Mouse (Mus musculus) cerebellum, postnatal 36 days (tissue): ENCODE results near the gene Rhof.
"Not testable (repeated sequence)": the region's sequence is repeated elsewhere in the genome, so short reads cannot be mapped to it uniquely, and the experiment has no call there.

Experiments
- DNase-seq, 2 experiments: peaks; one replicate each; pipeline ENCODE4 v3.0.0; 2021 to 2022; ENCODE audit warnings: mixed read lengths in 2 of 2

Rhof gene

GRCm38 (mm10) chr5:123064207-123064606 lies 68.3 kb downstream of the Rhof start:
- DNase-seq: peak; percentile 64 to 75

GRCm38 (mm10) chr5:123063141-123063540 lies 69.4 kb downstream of the Rhof start:
- peak in 1 of 2 experiments; percentile 37 for DNase-seq

GRCm38 (mm10) chr5:123061402-123061749 lies 71.1 kb downstream of the Rhof start:
- DNase-seq: not testable (repeated sequence)

- no peak for DNase-seq
These were observed 71.6 kb downstream of the Rhof start for GRCm38 (mm10) chr5:123060706-123061401.

- peak; percentile 43 to 51 for DNase-seq
These were observed 72.6 kb downstream of the Rhof start for GRCm38 (mm10) chr5:123059757-123060520.

GRCm38 (mm10) chr5:123058251-123059102 lies 74.0 kb downstream of the Rhof start:
- DNase-seq: no peak

- peak; percentile 98 to 99 for DNase-seq
These were observed 74.9 kb downstream of the Rhof start for GRCm38 (mm10) chr5:123057366-123058250.
